Mouse (Mus musculus) kidney, embryonic 15.5 days (tissue): Measurements from ENCODE around the gene Trim69. TPM values are rescaled to one million over a fixed set of nuclear protein-coding genes. Genes with fewer than 3 reads are reported as not detected.

Source experiments
- ATAC-seq: fragments of 200-750 bp; cut with Nextera tagmentation; replicated peaks from 2 replicates; pipeline ENCODE4 v1.8.0; 2017; ENCODE audit warnings: moderate TSS enrichment; ENCODE audit not compliant: low FRiP score
- H3K27ac ChIP-seq: fragments of 300-500 bp; sonication (generic); 2 replicates; pipeline ENCODE4 v1.5.1; 2015; ENCODE audit warnings: mild to moderate bottlenecking, inconsistent platforms
- H3K27me3 ChIP-seq: fragments of 300-500 bp; sonication (generic); 2 replicates; pipeline ENCODE4 v1.6.1; 2015; ENCODE audit warnings: inconsistent platforms
- H3K36me3 ChIP-seq: fragments of 300-500 bp; sonication (generic); 2 replicates; pipeline ENCODE4 v1.6.1; 2015; ENCODE audit warnings: inconsistent platforms
- H3K4me1 ChIP-seq: fragments of 300-500 bp; sonication (generic); 2 replicates; pipeline ENCODE4 v1.6.1; 2015; ENCODE audit warnings: inconsistent platforms
- H3K4me2 ChIP-seq: fragments of 300-500 bp; sonication (generic); 2 replicates; pipeline ENCODE4 v1.6.1; 2015; ENCODE audit warnings: moderate library complexity, mild to moderate bottlenecking, inconsistent platforms
- H3K4me3 ChIP-seq: fragments of 300-500 bp; sonication (generic); replicated peaks from 2 replicates; pipeline ENCODE4 v1.5.1; 2015; ENCODE audit warnings: mild to moderate bottlenecking, inconsistent platforms
- H3K9ac ChIP-seq: fragments of 300-500 bp; sonication (generic); 2 replicates; pipeline ENCODE4 v1.6.1; 2015; ENCODE audit warnings: mild to moderate bottlenecking, inconsistent platforms
- H3K9me3 ChIP-seq: fragments of 300-500 bp; sonication (generic); replicated peaks from 2 replicates; pipeline ENCODE4 v1.6.1; 2016; ENCODE audit warnings: inconsistent platforms
- WGBS: fragments of 180-500 bp; shearing (Covaris S2); methylation state at CpG from one replicate; pipeline ENCODE4 v1.1.7; 2015; ENCODE audit warnings: mixed read lengths; 5-methylcytosine and 5-hydroxymethylcytosine counted together
- polyA plus RNA-seq: library from polyadenylated mRNA; unstranded; fragments of >200 nt; fragmentation: Nextera tagmentation; extraction: Ambion mirVana; gene quantifications from 2 replicates; pipeline ENCODE4 v1.2.1, GENCODE M21; 2015

Trim69 gene
- 0.09 TPM in 1 of 2 replicates, not detected in the other for polyA plus RNA-seq

- Histone ChIP-seq H3K4me1 (peaks cover 6% of the 10 kb centered on the region), H3K9me3 (no peaks in the 10 kb centered on the region), H3K4me3 (no peak within 1 kb of the TSS), H3K36me3 (no peaks in the 10 kb centered on the region), H3K27ac (peak within 1 kb of the TSS; percentile 2; the same call in 1 of the 2 replicates), H3K27me3 (no peaks in the 10 kb centered on the region), H3K9ac (no peak within 1 kb of the TSS), H3K4me2 (no peak within 1 kb of the TSS)
- 40% methylated on average over 2 of the region's 2 CpGs for WGBS
- peak; percentile 72 for ATAC-seq
Observed at GRCm38 (mm10) chr2:122160680-122161079, at the start of gene Trim69. Gene Trim69 (plus strand): TSS chr2:122160700.

- H3K4me2 ChIP-seq, result peak overlapping the region; percentile 68; the same call in 1 of the 2 replicates
- H3K36me3 ChIP-seq, result peaks cover 17% of the 10 kb centered on the region
- H3K27me3 ChIP-seq, result no peaks in the 10 kb centered on the region
- H3K9ac ChIP-seq, result no peak overlapping the region
- WGBS, result 86% methylated on average over 2 of the region's 2 CpGs
- H3K4me3 ChIP-seq, result peak overlapping the region; percentile 95; the same call in 1 of the 2 replicates
- H3K27ac ChIP-seq, result no peak overlapping the region
- ATAC-seq, result no peak
- no peaks in the 10 kb centered on the region for H3K9me3 ChIP-seq
- H3K4me1 ChIP-seq, result peaks cover 12% of the 10 kb centered on the region; the same call in 1 of the 2 replicates
Observed at GRCm38 (mm10) chr2:122116888-122117287, 43.6 kb upstream of the Trim69 start.

GRCm38 (mm10) chr2:122117961-122118958, 42.2 kb upstream of the Trim69 start, which contains the start of gene Spg11:
Gene Spg11 (minus strand): TSS chr2:122118386.
- Histone ChIP-seq H3K4me3 (peak within 1 kb of the TSS; percentile 95), H3K27me3 (no peaks in the 10 kb centered on the region), H3K4me1 (peaks cover 12% of the 10 kb centered on the region; the same call in 1 of the 2 replicates), H3K9me3 (no peaks in the 10 kb centered on the region), H3K9ac (peak within 1 kb of the TSS; percentile 96), H3K4me2 (peak within 1 kb of the TSS; percentile 68), H3K36me3 (peaks cover 11% of the 10 kb centered on the region), H3K27ac (peak within 1 kb of the TSS; percentile 100)
- WGBS, result under 1% methylated on average over 47 of the region's 47 CpGs
- ATAC-seq, result peak; percentile 100

- Histone ChIP-seq H3K9ac (no peak overlapping the region), H3K4me1 (no peaks in the 10 kb centered on the region), H3K9me3 (no peaks in the 10 kb centered on the region), H3K36me3 (no peaks in the 10 kb centered on the region), H3K27me3 (no peaks in the 10 kb centered on the region), H3K4me2 (no peak overlapping the region), H3K4me3 (no peak overlapping the region), H3K27ac (no peak overlapping the region)
- WGBS, result 53% methylated on average over 12 of the region's 12 CpGs
- no peak for ATAC-seq
Observed at GRCm38 (mm10) chr2:122125680-122126572, 34.6 kb upstream of the Trim69 start.

GRCm38 (mm10) chr2:122126765-122127347, 33.6 kb upstream of the Trim69 start:
- WGBS, result 37% methylated on average over 5 of the region's 5 CpGs
- H3K4me1 ChIP-seq, result no peaks in the 10 kb centered on the region
- no peaks in the 10 kb centered on the region for H3K9me3 ChIP-seq
- no peak overlapping the region for H3K9ac ChIP-seq
- H3K27me3 ChIP-seq, result no peaks in the 10 kb centered on the region
- H3K27ac ChIP-seq, result no peak overlapping the region
- no peak overlapping the region for H3K4me2 ChIP-seq
- H3K4me3 ChIP-seq, result no peak overlapping the region
- H3K36me3 ChIP-seq, result no peaks in the 10 kb centered on the region
- ATAC-seq, result no peak

GRCm38 (mm10) chr2:122127635-122128034, 32.9 kb upstream of the Trim69 start:
- WGBS, result 89% methylated on average over 4 of the region's 4 CpGs

GRCm38 (mm10) chr2:122132078-122132477, 28.4 kb upstream of the Trim69 start:
- no peak overlapping the region for H3K27ac ChIP-seq
- H3K4me3 ChIP-seq, result no peak overlapping the region
- no peak overlapping the region for H3K4me2 ChIP-seq
- no peaks in the 10 kb centered on the region for H3K36me3 ChIP-seq
- H3K9me3 ChIP-seq, result no peaks in the 10 kb centered on the region
- H3K4me1 ChIP-seq, result no peaks in the 10 kb centered on the region
- H3K9ac ChIP-seq, result no peak overlapping the region
- 89% methylated on average over 2 of the region's 2 CpGs for WGBS
- H3K27me3 ChIP-seq, result no peaks in the 10 kb centered on the region
- no peak for ATAC-seq

More at GRCm38 (mm10) chr2:122127635-122128034, 32.9 kb upstream of the Trim69 start:
- Histone ChIP-seq H3K27ac (no peak overlapping the region), H3K27me3 (no peaks in the 10 kb centered on the region), H3K36me3 (no peaks in the 10 kb centered on the region), H3K9me3 (no peaks in the 10 kb centered on the region), H3K9ac (no peak overlapping the region), H3K4me3 (no peak overlapping the region), H3K4me2 (no peak overlapping the region), H3K4me1 (no peaks in the 10 kb centered on the region)
- ATAC-seq, result no peak

- Histone ChIP-seq H3K36me3 (no peaks in the 10 kb centered on the region), H3K4me3 (no peak overlapping the region), H3K9me3 (no peaks in the 10 kb centered on the region), H3K27me3 (no peaks in the 10 kb centered on the region), H3K27ac (no peak overlapping the region), H3K4me2 (no peak overlapping the region), H3K4me1 (no peaks in the 10 kb centered on the region), H3K9ac (no peak overlapping the region)
- WGBS, result 86% methylated on average over 2 of the region's 2 CpGs
- no peak for ATAC-seq
Observed at GRCm38 (mm10) chr2:122132618-122133017, 27.9 kb upstream of the Trim69 start.

GRCm38 (mm10) chr2:122137839-122138465, 22.5 kb upstream of the Trim69 start:
- Histone ChIP-seq H3K9ac (no peak overlapping the region), H3K36me3 (no peaks in the 10 kb centered on the region), H3K27ac (no peak overlapping the region), H3K27me3 (no peaks in the 10 kb centered on the region), H3K9me3 (no peaks in the 10 kb centered on the region), H3K4me2 (no peak overlapping the region), H3K4me3 (no peak overlapping the region), H3K4me1 (no peaks in the 10 kb centered on the region)
- ATAC-seq, result no peak
- WGBS, result 49% methylated on average over 5 of the region's 5 CpGs

GRCm38 (mm10) chr2:122140815-122141214, 19.7 kb upstream of the Trim69 start:
- Histone ChIP-seq H3K27ac (no peak overlapping the region), H3K36me3 (no peaks in the 10 kb centered on the region), H3K9me3 (no peaks in the 10 kb centered on the region), H3K4me1 (no peaks in the 10 kb centered on the region), H3K4me2 (no peak overlapping the region), H3K9ac (no peak overlapping the region), H3K27me3 (no peaks in the 10 kb centered on the region), H3K4me3 (no peak overlapping the region)
- 75% methylated on average over 2 of the region's 2 CpGs for WGBS
- ATAC-seq, result no peak

- H3K27ac ChIP-seq, result no peak overlapping the region
- no peak overlapping the region for H3K4me3 ChIP-seq
- H3K9me3 ChIP-seq, result no peaks in the 10 kb centered on the region
- no peaks in the 10 kb centered on the region for H3K27me3 ChIP-seq
- no peak overlapping the region for H3K9ac ChIP-seq
- no peak for ATAC-seq
- no peaks in the 10 kb centered on the region for H3K4me1 ChIP-seq
- no peaks in the 10 kb centered on the region for H3K36me3 ChIP-seq
- 70% methylated on average over 5 of the region's 5 CpGs for WGBS
- H3K4me2 ChIP-seq, result no peak overlapping the region
Observed at GRCm38 (mm10) chr2:122141332-122141967, 19.1 kb upstream of the Trim69 start.
